Mouse (Mus musculus) neural tube, embryonic 11.5 days (tissue): ENCODE measurements around the gene Sh2d7. TPM values are rescaled to one million over a fixed set of nuclear protein-coding genes. Genes with fewer than 3 reads are reported as not detected.

Experiments
- polyA plus RNA-seq: library from polyadenylated mRNA; unstranded; fragments of >200 nt; fragmentation: Nextera tagmentation; extraction: Ambion mirVana; gene quantifications from 2 replicates; pipeline ENCODE4 v1.2.1, GENCODE M21; 2014

Gene Sh2d7
- polyA plus RNA-seq, 1 experiment from 2014 or later: not detected

Other genes with a start within 250 kb of the Sh2d7 start
- 19.3 and 19.8 TPM in 2 replicates for gene Dmxl2, start 37.4 kb upstream of the Sh2d7 start, polyA plus RNA-seq
- 17.3 and 18.7 TPM in 2 replicates for gene Cib2, start 21.2 kb downstream of the Sh2d7 start, polyA plus RNA-seq
- gene Idh3a, start 47.4 kb downstream of the Sh2d7 start, polyA plus RNA-seq: 114 and 118 TPM in 2 replicates
- gene Acsbg1, start 122.9 kb downstream of the Sh2d7 start, polyA plus RNA-seq: 7.2 and 7.7 TPM in 2 replicates
- 3.7 and 4.3 TPM in 2 replicates for gene Dnaja4, start 159.9 kb downstream of the Sh2d7 start, polyA plus RNA-seq
- 145 and 147 TPM in 2 replicates for gene Wdr61, start 195.5 kb downstream of the Sh2d7 start, polyA plus RNA-seq
- 719 and 730 TPM in 2 replicates for gene Crabp1, start 225.8 kb downstream of the Sh2d7 start, polyA plus RNA-seq